Mouse (Mus musculus): ENCODE results near the gene Samhd1.

Gene Samhd1

DNA sequence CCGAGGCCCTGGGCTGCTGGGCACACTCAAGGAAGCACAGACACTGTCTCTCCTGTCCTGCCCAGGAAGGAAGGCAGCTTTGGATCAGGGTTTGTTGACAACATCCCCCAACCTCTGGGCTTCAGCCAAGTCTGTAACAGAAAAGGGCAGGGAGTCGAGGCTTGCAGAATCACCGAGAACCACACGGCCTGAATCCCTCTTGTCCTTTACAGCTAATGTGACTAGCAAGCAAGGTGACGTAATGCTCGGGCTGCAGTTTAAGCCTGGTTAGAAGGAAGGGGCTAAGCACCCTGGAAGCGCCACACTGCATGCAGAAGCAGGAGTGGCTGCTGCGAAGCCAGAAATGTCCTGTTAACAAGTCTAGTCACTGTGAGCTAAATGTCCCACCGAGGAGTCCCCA lies 64.7 kb downstream of the Samhd1 start:
- DNase-seq = peak; percentile 47

DNA sequence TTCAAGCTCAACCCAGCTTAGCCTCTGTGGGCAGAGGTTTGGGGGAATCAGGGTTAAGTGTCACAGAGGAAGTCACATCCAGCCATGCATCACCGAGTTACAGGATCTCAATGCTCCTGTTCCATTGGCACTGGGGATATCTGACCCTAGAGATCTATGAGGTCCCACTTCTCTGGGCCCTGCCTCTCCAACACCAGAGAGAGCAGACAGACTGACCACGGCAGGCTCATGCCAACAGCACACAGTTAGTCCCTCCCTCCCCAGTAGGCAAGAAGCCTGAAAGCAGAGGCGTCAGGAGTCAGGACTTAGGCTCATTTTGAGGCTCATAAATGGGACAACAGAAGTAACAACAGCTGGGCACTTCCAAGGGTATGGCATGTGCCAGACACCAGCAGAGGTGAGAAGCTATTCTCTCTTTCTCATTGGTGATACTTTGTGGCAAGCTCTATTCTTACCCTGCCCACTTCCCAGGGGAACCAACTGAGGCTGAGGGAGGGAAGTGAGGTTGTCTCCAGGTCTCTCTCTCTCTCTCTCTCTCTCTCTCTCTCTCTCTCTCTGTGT lies 65.2 kb downstream of the Samhd1 start:
- DNase-seq = no peak

DNA sequence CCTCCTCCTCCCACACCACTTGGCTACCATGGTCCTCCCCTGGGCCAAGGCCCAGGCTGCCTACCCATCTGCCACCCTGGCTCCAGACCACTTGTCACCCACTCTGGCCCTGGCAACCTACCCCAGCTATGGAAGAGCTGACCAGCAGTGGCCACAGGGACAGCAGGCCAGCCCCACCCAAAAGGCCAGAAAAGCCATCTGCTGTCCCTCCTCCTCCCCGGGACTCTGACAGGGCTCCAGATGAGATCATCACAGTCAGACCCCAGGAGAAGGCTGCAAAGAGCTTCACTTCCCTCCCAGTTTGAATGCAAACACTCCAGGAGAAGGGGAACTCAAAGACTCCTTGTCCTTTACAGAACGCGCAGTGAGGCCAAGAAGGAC lies 65.7 kb downstream of the Samhd1 start:
- peak; percentile 61 for DNase-seq

DNA sequence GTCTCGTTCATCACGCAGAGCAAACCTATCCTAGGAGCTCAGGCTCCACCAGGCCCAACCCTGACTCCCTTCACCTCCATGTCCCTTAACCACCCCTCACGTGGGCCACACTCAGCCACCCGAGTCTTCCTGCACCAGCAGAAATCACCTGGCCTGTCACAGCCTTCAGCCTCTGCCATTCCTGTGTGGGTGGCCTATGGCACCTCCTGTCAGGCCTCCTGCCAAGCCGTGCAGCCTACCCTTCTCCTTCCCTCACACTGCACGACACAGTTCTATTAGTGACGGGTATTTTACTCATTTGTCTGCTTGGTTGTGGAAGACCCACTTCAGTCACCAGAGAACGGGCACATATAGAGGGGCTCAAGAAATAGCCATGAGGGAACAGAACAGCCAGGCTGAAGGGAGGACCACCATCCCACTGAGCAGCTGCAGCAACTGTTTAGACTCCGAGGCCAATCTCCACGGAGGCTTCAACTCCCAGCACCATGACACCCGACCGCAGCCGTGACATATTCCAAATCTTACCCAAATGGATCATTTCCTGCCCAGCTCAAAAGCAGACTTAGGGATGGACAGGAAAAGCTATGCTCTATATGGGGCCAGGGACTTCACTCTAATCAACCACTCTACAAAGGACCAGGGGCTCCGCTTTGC lies 66.2 kb downstream of the Samhd1 start:
- DNase-seq = no peak

DNA sequence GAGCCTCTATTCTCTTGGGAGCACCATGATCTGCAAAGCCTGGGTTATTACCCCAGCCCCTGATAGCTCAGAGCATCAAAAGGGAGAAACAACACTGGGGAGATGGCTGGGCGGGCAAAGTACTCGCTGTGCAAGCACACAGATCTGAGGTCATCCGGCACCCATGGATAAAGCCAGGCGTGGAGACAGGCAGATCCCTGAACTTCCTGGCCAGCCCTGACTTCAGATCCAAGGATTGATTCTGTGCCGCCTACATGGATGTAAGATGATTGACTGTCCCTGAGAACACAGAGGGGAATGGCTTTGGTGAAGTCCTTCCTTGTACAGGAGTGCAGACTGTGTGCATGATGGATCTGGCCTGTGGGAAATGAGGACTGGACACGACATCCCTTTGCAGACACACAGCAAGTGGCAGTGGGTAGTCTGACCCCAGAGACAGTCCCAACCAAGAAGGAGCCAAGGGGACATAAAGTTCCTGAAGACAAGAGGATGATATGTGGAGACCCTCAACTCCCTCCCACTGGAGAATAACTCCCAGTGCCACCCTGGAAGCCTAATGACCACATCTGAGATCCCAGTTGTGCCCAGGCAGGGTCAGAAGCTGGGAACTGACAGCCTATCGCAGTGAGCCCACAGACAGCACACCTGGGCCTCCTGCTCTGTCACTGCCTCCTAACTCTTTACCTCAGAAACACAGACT lies 68.2 kb downstream of the Samhd1 start:
- no peak for DNase-seq

DNA sequence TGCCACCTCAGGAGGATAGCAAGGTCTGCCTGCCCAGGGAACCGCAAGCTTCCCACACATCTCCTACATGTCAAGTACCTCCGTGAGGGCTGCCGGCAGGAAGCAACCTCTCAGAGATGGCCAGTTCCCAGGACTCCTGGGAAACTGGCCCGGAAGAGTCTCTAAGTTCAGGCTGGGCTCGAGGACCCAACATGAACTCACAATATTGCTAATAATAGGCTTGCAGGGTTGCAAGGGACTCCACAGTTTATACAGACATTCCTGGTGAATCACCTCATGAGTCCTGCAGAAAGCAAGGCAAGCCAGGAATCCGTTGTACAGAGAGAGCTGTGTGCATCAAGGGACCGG lies 69.2 kb downstream of the Samhd1 start:
- no peak for DNase-seq

DNA sequence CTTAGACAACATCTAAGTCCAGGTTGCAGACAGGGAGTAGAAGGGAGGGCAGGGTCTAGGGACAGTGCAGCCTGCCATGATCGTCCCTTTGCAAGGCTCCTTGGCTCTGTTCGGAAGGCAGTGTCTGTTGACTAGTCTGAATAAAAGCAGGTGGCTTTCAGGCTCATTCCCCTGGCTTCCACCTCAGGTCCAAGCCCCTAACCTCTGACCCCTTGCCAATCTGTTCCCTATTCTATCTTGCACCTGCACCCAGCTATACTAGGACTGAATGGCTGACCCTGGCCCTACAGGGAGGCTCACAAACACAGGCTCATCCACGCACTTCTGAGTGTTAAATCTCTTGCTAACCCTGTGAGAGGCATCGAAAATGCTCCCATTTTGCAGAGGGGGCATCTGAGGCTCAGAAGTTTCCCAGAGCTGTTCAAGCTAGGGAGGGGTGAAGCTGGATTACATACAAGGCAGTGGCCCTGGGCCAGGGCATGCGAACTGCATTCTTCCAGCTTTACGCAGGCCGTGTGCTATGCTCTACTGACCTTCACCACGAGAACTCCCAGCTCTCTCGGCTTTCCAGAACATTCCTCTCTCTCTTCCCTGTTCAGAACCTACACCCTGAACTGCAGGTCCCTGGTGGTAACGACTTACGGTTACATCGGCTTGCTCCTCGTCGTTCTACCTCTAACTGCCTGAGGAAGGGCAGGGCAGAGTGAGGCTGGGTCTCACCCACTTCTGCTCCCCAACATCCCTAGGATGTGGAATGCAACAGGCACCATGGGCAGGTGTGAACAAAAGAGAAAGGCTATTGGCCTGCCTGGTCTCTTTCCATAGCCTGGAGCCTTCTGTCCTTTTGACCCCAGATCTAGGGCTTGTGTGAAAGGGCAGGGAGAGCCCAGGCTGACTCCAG lies 69.8 kb downstream of the Samhd1 start:
- no peak for DNase-seq

DNA sequence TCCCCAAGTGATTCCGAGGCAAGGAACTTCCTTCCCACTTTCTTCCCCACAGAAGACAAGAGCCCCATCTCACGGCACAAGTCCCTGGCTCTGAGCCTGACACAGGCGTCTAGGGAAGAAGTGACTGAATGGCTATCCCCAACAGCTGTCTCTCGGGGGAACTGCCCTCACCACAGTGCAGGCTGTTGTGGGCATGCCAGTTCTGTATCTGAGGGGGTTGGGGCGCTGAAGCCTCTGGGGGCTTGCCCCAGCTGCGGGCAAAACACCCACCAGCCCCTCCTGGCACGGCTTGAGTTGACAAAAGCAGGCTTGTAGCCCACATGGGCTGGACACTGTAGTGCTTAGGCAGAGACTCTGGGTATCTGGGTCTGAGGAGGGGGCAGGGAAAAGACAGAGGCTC lies 70.9 kb downstream of the Samhd1 start:
- peak; percentile 28 for DNase-seq

DNA sequence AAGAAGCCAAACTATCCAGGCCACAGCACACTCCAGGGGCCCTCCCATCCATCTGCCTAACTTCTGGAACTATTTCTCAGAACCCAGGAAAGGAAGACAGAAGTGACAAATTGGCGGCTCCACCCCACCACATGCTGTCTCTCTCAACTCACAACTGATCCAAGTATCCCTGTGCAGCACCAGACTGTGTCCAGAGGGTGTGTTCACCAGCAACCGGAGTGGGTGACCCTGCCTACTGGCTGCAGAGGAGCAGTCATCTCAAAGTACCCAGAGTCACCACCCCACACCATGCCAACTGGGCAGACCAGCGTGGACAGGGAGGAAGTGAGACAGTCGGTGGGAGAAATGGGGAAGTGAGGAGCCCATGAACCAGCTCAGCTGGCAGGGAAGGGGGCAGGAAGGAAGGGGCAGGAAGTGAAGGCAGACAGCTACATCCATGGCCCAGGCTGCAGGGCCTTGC lies 71.8 kb downstream of the Samhd1 start:
- DNase-seq = no peak

DNA sequence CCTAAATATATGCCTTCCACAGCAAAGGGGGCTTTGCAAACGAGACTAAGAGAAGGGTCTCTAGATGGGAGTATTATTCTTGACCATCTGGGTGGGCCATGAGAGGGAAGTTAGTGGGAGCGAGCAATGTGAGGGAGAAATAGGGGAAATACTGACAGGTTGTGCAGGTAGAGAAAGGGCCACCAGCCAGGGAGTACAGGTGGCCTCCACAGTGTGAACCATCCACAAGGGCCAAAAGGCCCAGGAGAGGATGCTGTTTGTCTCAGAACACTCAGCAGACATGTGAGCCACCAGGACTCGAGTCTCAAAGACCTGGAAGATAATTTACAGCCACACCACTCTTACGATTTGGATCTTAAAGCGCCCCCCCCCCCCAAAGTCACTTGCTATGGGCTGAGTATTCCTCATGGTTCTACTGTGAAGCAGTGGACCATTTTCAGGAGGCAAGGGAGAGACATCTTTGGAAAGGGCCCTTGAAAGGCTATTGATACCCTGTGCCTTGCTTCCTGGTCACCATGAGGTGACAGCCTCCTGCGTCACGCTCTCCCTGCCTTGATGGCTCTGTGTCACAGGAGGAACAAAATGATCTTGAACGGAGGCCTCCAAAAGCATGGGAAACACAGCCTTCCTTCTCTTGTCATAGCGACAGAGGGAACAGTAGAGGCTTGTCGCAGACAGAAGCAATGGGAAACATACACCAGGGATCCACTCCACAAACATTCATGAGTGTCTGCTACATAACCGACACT lies 74.3 kb downstream of the Samhd1 start:
- no peak for DNase-seq

DNA sequence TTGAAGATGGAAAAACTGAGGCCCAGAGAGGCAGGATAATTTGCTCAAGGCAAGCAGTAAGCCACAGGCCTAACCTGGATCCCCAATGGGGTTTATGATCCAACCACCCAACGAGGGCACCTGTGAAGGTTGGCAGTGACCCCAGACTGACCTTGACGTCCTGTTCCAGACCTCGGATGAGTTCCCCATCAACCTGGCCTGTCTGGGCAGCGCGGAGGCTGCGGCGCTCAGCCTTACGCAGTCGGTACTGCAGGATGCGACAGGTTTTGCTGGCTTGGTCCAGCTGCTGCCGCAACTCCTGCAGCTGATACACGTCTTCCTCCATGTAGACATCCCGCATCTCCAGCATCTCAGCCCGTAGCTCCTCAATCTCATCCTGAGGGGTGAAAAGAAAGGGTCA lies 75.0 kb downstream of the Samhd1 start:
- DNase-seq = no peak

DNA sequence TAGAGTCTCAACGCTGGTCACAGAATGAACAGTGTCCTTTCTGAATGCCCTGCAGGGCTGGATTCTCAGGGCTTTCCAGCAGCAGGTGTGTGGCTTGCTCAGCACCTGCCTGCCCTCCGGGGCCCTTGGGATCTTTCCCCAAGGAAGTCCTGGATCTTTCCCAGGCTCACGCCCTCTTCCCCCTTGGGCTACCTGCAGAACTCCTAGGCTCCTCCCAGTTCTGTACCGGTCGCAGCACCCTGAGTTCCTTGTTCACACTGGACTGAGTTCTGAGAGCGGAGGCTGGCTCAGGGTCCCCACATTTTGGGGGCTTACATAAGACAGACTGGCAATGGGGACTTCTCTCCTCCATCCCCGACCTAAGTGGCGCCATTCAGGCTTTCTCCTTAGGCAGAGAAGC lies 75.9 kb downstream of the Samhd1 start:
- DNase-seq = no peak

DNA sequence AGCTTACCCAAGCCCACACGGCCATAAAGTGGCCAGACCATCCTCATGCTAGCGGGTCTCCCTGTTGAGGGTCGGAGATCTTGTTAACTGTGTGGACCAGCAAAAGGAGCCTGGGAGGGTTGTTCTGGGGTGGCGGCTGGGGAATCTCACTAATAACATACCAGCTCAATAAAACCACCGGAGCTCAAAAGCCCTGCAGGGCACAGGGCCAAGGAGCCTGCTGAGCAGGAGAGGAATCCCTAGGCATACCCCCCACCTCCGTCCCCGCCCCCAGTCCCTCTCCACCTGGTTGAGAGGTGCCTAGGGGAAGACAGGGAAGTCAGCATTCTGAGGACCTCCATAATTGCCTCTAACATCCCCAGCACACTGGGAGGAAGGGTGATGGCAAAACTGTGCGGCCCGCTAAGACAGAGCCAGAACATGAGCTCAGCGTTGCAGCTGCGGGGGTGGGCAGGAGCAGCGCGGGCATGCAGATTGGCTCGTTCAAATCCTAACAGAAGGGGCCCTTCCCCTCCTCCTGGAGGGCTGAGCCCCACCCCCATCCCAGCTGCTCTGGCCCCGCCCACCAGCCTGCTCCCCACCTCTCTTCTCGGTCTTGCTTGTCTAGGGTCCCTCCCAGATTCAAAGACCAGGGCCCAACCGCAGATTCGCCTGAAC lies 76.6 kb downstream of the Samhd1 start:
- DNase-seq = peak; percentile 92

DNA sequence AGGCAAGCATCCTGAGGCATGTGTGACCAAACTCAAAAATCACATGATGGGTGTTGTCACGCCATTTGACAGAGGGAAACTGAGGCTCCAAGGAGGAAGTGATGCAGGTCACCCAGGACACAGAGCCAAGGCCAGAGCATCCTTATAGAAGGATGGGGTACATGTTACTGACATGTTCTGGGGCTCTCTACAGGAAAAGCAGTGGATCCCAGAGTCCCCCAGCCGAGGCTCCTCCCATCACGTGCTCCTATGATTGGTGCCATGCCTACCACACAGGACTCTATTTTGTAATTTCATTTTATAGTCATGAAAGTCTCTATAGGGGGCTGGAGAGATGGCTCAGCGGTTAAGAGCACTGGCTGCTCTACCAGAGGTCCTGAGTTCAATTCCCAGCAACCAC lies 77.3 kb downstream of the Samhd1 start:
- no peak for DNase-seq

DNA sequence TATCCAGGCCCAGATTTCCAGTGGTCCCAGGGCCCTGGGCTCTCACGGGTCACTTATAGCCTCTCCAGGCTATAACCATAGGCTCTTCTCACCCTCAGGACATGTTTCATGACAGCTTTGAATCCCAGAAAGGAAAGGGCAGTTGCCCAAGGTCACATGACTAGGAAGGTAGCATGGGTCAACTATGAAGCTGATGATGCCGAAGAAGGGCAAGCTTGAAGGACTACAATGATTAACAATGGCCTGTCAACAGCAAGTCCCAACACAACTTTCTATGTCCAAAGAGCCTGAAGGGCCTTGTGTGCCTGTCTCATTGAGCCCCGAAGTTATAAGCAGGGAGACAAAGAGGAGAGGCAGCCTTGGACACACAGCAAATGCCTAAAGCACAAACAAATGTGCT lies 77.9 kb downstream of the Samhd1 start:
- no peak for DNase-seq

DNA sequence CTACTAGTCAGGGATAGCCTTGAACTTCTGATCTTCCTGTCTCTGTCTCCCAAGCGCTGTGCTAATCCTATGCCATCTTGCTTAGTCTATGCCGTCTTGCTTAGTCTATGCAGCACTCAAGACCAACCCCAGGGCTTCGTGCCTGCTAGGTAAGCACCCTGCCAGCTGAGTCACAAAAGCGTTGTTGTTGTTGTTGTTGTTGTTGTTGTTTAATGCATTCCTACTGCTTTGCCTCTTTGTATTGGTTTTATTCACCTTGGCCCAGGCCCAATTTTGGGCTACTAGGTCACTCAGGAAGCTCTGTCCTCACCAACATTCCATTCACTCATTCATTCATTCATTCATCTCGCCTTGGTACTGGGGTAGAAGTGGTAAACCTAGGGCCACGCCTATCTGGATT lies 79.3 kb downstream of the Samhd1 start:
- no peak for DNase-seq

DNA sequence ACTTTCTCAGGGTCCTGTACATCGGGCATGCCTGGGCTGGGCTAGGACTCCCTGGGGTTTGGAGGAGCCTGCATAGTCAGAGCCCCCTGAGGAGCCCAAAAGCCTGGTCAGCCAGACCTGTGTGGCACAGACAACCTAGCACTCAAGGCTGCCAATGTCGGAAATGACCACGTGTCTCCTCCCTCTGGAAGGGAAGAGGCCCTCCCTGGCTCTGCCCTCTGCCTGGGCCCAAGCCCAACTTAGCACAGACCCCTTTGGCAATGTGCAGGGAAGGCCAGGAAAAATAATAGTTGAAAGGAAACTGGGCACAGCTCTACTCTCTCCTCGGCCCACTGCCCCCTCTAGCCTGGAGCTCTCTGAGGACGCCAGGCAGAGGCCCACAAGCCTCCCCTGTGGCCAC lies 80.2 kb downstream of the Samhd1 start:
- DNase-seq = no peak

DNA sequence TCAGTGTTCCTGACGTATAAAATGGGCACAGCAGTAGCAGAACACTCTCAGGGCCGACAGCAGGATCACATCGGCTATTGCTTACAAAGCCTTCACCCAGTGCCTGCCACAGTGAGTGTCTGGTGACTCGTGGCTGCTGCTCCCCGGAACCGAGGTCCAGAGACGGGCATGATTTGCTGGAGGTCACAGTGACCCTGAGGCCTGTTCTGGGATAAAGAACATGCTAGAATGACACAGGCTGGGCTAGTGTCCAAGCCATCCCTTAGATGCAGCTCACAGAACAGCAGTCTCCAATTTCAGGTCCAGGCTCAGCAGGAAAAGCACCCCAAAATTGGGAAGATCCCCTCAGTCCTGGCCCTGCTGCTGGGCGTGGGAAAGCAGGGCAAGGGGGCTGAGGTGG lies 80.8 kb downstream of the Samhd1 start:
- no peak for DNase-seq

DNA sequence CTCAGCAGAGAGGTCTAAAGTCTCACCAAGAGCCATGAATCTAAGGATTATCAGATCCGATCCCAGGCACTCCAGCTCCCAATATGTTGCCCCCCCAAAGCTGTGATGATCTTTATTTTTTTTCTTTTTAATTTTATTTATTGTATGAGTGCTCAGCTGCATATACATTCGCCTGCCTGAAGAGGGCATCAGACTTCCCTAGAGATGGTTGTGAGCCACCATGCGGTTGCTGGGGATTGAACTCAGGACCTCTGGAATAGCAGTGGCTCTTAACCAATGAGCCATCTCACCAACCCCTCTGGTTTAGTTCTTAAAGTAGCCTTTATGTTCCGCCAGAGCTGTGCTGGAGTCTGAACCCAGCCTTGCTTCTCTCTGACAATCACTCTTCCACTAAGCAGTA lies 81.3 kb downstream of the Samhd1 start:
- DNase-seq = no peak

DNA sequence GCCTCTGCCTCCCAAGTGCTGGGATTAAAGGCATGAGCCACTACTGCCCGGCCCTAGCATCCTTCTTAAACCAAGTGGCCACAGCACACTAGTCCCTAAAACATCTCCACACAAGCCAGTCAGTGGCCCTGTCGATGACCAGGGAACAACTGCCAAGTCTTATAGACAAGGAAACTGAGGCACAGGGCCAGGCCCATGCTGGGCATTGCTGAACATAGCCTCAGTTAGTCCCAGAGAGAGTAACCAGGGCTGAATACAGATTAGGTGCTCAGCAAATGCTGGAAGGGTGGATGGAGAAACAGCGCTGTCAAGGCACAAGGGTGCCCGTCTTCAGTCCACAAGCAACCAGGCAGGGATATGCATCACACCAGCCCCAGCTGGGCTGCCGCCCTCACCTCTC lies 81.9 kb downstream of the Samhd1 start:
- DNase-seq = no peak

DNA sequence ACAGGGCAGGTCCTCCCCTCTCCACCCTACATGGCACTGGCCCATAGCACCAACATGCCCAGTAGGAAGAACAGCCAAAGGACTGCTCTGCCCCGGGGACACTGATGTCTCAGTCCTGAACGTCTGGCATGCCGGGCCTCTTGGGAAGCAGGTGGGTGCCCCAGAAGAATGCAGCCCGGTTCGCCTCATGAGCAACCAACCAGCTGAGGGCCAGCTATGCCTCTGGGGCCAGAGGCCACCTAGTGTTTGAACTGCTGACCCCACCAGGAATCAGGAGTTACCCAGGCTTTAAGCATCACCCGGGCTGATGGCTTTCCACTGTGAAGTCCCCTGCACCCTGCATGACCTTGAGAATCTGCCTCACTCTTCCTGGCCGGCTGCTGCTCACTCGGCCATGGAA lies 82.6 kb downstream of the Samhd1 start:
- DNase-seq = no peak

DNA sequence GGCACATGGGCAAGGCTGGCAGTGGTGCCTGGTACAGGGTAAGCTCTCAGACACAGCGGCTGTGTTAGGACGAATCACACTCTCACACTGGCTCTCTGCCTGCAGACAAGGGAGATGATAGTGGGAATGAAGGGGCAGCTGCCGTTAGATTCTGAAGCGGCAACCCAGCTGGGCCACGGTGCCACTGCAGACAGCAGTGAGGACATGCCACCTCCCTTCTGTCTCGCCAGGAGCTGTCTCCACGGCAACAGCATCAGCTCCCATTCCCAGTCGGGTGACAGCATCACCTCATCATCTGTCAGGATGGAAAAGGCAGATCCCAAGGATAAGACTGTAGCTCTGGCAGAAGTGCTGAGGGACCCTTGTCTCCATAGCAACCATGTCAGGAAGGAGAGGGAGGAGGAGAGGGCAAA lies 85.2 kb downstream of the Samhd1 start:
- DNase-seq = peak; percentile 90
